In genomic region chr11:62604123-62604706, GRCm38 (mm10) we compare ENCODE assay signal across 8 mouse cellular contexts. TPM values are rescaled to one million over a fixed set of nuclear protein-coding genes. Genes with fewer than 3 reads are reported as not detected.
DNase-seq lines count a peak whose midpoint lies in the region; ATAC-seq and TF ChIP-seq lines count a peak whose summit lies in the region.

No protein-coding gene starts in this region.

- H3K4me1 ChIP-seq in kidney, embryonic 15.5 days: peaks cover 33% of the 10 kb centered on the region
- H3K4me1 ChIP-seq in cortical plate, adult 2 months (ENCODE audit: control insufficient read depth, insufficient read depth, low read length): no peaks in the 10 kb centered on the region; the same call in none of the 2 replicates
- peaks cover 24% of the 10 kb centered on the region for H3K4me1 ChIP-seq in hindbrain, postnatal 0 days (ENCODE audit: insufficient read depth, low read length)
- H3K4me1 ChIP-seq in midbrain, embryonic 16.5 days (ENCODE audit: control insufficient read depth, insufficient read depth, low read length): peaks cover 37% of the 10 kb centered on the region

- no peaks in the 10 kb centered on the region for H3K27me3 ChIP-seq in kidney, embryonic 15.5 days
- H3K27me3 ChIP-seq in hindbrain, postnatal 0 days (ENCODE audit: insufficient read depth, low read length): no peaks in the 10 kb centered on the region
- H3K27me3 ChIP-seq in midbrain, embryonic 16.5 days (ENCODE audit: control insufficient read depth, insufficient read depth, low read depth, low read length): no peaks in the 10 kb centered on the region

- peak overlapping the region; percentile 91 for H3K9ac ChIP-seq in kidney, embryonic 15.5 days
- H3K9ac ChIP-seq in hindbrain, postnatal 0 days (replicated peaks; ENCODE audit: low read length): peak overlapping the region; percentile 93
- peak overlapping the region; percentile 60 for H3K9ac ChIP-seq in midbrain, embryonic 16.5 days (ENCODE audit: low read depth, low read length)

- no peaks in the 10 kb centered on the region for H3K9me3 ChIP-seq in kidney, embryonic 15.5 days (replicated peaks)
- no peaks in the 10 kb centered on the region for H3K9me3 ChIP-seq in hindbrain, postnatal 0 days (ENCODE audit: low read length)
- no peaks in the 10 kb centered on the region for H3K9me3 ChIP-seq in midbrain, embryonic 16.5 days (replicated peaks; ENCODE audit: control insufficient read depth, low read length, poor library complexity, severe bottlenecking)

- H3K4me3 ChIP-seq in kidney, embryonic 15.5 days (replicated peaks): peak overlapping the region; percentile 77
- peak overlapping the region; percentile 90; the same call in 1 of the 2 replicates for H3K4me3 ChIP-seq in cortical plate, adult 2 months (ENCODE audit: insufficient read depth, low read length)
- peak overlapping the region; percentile 85 for H3K4me3 ChIP-seq in hindbrain, postnatal 0 days (ENCODE audit: low read length)
- H3K4me3 ChIP-seq in midbrain, embryonic 16.5 days (ENCODE audit: low read depth, low read length): peak overlapping the region; percentile 74

- TF ChIP-seq CTCF in cortical plate, adult 2 months (IDR thresholded peaks at IDR 0.05; ENCODE audit: extremely low read depth, insufficient read depth, low read length): no peak
- no peak for TF ChIP-seq CTCF in hindbrain, postnatal 0 days (IDR thresholded peaks at IDR 0.05; ENCODE audit: low read depth)

- no peak for ATAC-seq in kidney, embryonic 15.5 days (replicated peaks; ENCODE audit: low FRiP score)
- ATAC-seq in hindbrain, postnatal 0 days: no peak
- ATAC-seq in midbrain, embryonic 16.5 days: no peak
- no peak for ATAC-seq in frontal cortex, adult (ENCODE audit: low TSS enrichment)

- peaks cover 60% of the 10 kb centered on the region for H3K36me3 ChIP-seq in kidney, embryonic 15.5 days
- H3K36me3 ChIP-seq in hindbrain, postnatal 0 days (ENCODE audit: insufficient read depth, low read length): peaks cover 33% of the 10 kb centered on the region
- peaks cover 18% of the 10 kb centered on the region for H3K36me3 ChIP-seq in midbrain, embryonic 16.5 days (ENCODE audit: control insufficient read depth, insufficient read depth, low read length)

- peak overlapping the region; percentile 93 for H3K27ac ChIP-seq in kidney, embryonic 15.5 days
- H3K27ac ChIP-seq in cortical plate, adult 2 months (ENCODE audit: insufficient read depth, low read length): no peak overlapping the region
- H3K27ac ChIP-seq in hindbrain, postnatal 0 days: 0 out of 2 replicates have a peak overlapping the region, but pooled peaks have one; percentile 26
- peak overlapping the region; percentile 29; the same call in 1 of the 2 replicates for H3K27ac ChIP-seq in midbrain, embryonic 16.5 days (ENCODE audit: low read length)

- TF ChIP-seq POLR2A in cortical plate, adult 2 months (IDR thresholded peaks at IDR 0.05; ENCODE audit: extremely low read depth, insufficient read depth, low read length): no peak

- peak overlapping the region; percentile 62 for H3K4me2 ChIP-seq in kidney, embryonic 15.5 days
- peak overlapping the region; percentile 96 for H3K4me2 ChIP-seq in hindbrain, postnatal 0 days (ENCODE audit: low read depth, low read length)
- H3K4me2 ChIP-seq in midbrain, embryonic 16.5 days (ENCODE audit: low read length): peak overlapping the region; percentile 75

- no peak for DNase-seq in kidney, adult 11 months
- DNase-seq in hindbrain, postnatal 0 days (ENCODE audit: low spot score): no peak
- no peak for DNase-seq in thymus, postnatal 14 days
- no peak for DNase-seq in urinary bladder, postnatal 25 days (ENCODE audit: low spot score)

- 10% methylated on average over 5 of the region's 5 CpGs for WGBS in kidney, embryonic 15.5 days
- WGBS in hindbrain, postnatal 0 days: 17% methylated on average over 5 of the region's 5 CpGs
- 13% methylated on average over 5 of the region's 5 CpGs for WGBS in midbrain, embryonic 16.5 days

RNA-seq across cellular contexts. Expression of gene Trpv2, which starts 29.9 kb away (rescaled TPM):
- polyA plus RNA-seq in kidney, embryonic 15.5 days (2015; fragmentation: Nextera tagmentation; extraction: Ambion mirVana): 3.5 and 6.4 TPM in 2 replicates
- polyA plus RNA-seq in cortical plate, adult 2 months (2012; rRNA removed): 23.4 and 23.5 TPM in 2 replicates
- 46.2 and 51.0 TPM in 2 replicates for total RNA-seq in hindbrain, postnatal 0 days (2014; rRNA removed)
- polyA plus RNA-seq in hindbrain, postnatal 0 days (2015; fragmentation: Nextera tagmentation; extraction: Ambion mirVana): 24.4 and 24.9 TPM in 2 replicates
- 43.5 and 43.7 TPM in 2 replicates for polyA plus RNA-seq in midbrain, embryonic 16.5 days (2015; fragmentation: Nextera tagmentation; extraction: Ambion mirVana)

RNA-seq across cellular contexts. Expression of gene Lrrc75a, which starts 44.1 kb away (rescaled TPM):
- polyA plus RNA-seq in kidney, embryonic 15.5 days (2015; fragmentation: Nextera tagmentation; extraction: Ambion mirVana): 14.3 and 15.7 TPM in 2 replicates
- polyA plus RNA-seq in cortical plate, adult 2 months (2012; rRNA removed): 19.7 and 22.1 TPM in 2 replicates
- total RNA-seq in hindbrain, postnatal 0 days (2014; rRNA removed): 26.0 and 29.7 TPM in 2 replicates
- polyA plus RNA-seq in hindbrain, postnatal 0 days (2015; fragmentation: Nextera tagmentation; extraction: Ambion mirVana): 6.4 and 6.9 TPM in 2 replicates
- 10.0 and 10.2 TPM in 2 replicates for polyA plus RNA-seq in midbrain, embryonic 16.5 days (2015; fragmentation: Nextera tagmentation; extraction: Ambion mirVana)

RNA-seq across cellular contexts. Expression of gene Mmgt2, which starts 44.2 kb away (rescaled TPM):
- 67.3 and 70.4 TPM in 2 replicates for polyA plus RNA-seq in kidney, embryonic 15.5 days (2015; fragmentation: Nextera tagmentation; extraction: Ambion mirVana)
- 36.2 and 39.3 TPM in 2 replicates for polyA plus RNA-seq in cortical plate, adult 2 months (2012; rRNA removed)
- 15.6 and 43.9 TPM in 2 replicates for total RNA-seq in hindbrain, postnatal 0 days (2014; rRNA removed)
- polyA plus RNA-seq in hindbrain, postnatal 0 days (2015; fragmentation: Nextera tagmentation; extraction: Ambion mirVana): 22.6 and 28.1 TPM in 2 replicates
- 20.4 and 20.6 TPM in 2 replicates for polyA plus RNA-seq in midbrain, embryonic 16.5 days (2015; fragmentation: Nextera tagmentation; extraction: Ambion mirVana)

RNA-seq across cellular contexts. Expression of gene Ubb, which starts 53.2 kb away (rescaled TPM):
- 3,192 and 3,248 TPM in 2 replicates for polyA plus RNA-seq in kidney, embryonic 15.5 days (2015; fragmentation: Nextera tagmentation; extraction: Ambion mirVana)
- polyA plus RNA-seq in cortical plate, adult 2 months (2012; rRNA removed): 3,210 and 3,262 TPM in 2 replicates
- total RNA-seq in hindbrain, postnatal 0 days (2014; rRNA removed): 1,525 and 1,633 TPM in 2 replicates
- polyA plus RNA-seq in hindbrain, postnatal 0 days (2015; fragmentation: Nextera tagmentation; extraction: Ambion mirVana): 4,229 and 4,277 TPM in 2 replicates
- 4,809 and 4,815 TPM in 2 replicates for polyA plus RNA-seq in midbrain, embryonic 16.5 days (2015; fragmentation: Nextera tagmentation; extraction: Ambion mirVana)
